Mouse (Mus musculus) CD4-positive, CD25-positive, alpha-beta regulatory T cell (primary cell): ENCODE data around the gene Bhlhe41. TPM values are rescaled to one million over a fixed set of nuclear protein-coding genes. Genes with fewer than 3 reads are reported as not detected.

Experiments
- polyA plus RNA-seq: library from polyadenylated mRNA; unstranded; fragments of 100-300 nt; shearing (Covaris generic); gene quantifications from one replicate; pipeline ENCODE4 v1.2.1, GENCODE M21; 2017

Gene Bhlhe41
- 0.12 TPM for polyA plus RNA-seq

GRCm38 (mm10) chr6:145865289-145865885 is at the start of gene Bhlhe41:
Gene Bhlhe41 (minus strand): TSS chr6:145865558.

Other genes with a start within 250 kb of the Bhlhe41 start
- gene Tuba3b, start 249.8 kb downstream of the Bhlhe41 start, polyA plus RNA-seq = not detected
- gene Rassf8, start 118.8 kb downstream of the Bhlhe41 start, polyA plus RNA-seq = 0.19 TPM
- not detected for gene Sspn, start 66.1 kb upstream of the Bhlhe41 start, polyA plus RNA-seq